ENCODE assay signal across 8 mouse cellular contexts in the genomic region with DNA sequence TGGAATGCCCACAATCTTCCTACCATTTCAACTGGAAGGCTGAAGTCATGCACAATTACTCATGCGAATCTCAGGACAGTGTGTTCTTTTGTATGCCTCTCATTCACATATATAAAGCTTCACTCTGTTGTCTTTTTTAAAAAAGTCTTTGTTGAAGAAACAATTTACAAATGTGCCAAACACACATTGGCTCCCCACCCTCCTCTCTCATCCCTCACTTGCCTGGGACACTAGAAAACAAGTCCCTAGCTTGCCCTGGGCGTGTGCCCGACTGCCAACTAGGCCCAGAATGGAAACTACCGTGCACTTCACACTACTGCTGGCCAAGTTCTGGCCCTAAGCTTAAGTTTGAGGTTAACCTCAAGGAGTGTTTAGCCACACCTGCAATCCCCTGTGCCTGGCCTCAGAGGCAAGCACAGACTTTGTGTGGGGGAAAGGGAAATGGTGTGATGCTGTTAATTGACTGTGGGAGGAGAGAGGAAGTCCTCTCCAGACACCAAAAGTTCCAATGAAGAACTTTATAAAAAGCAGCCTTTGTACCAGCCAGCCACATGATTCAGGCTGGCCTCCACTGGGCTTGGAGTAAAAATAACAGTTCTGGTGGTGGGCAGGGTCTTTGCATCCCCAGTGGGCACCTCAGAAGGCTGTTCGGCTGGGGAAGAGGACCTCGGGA.
DNase-seq lines count a peak whose midpoint lies in the region; ATAC-seq and TF ChIP-seq lines count a peak whose summit lies in the region.

No protein-coding gene starts in this region.

- peak overlapping the region; percentile 77 for H3K4me2 ChIP-seq in liver, embryonic 13.5 days
- H3K4me2 ChIP-seq in hindbrain, embryonic 13.5 days: no peak overlapping the region

- H3K27me3 ChIP-seq in heart, embryonic 10.5 days (ENCODE audit: insufficient read depth, poor library complexity, severe bottlenecking): no peaks in the 10 kb centered on the region
- no peaks in the 10 kb centered on the region for H3K27me3 ChIP-seq in kidney, adult 2 months (replicated peaks; ENCODE audit: control insufficient read depth, insufficient read depth, low read length)
- no peaks in the 10 kb centered on the region for H3K27me3 ChIP-seq in liver, embryonic 13.5 days
- no peaks in the 10 kb centered on the region for H3K27me3 ChIP-seq in hindbrain, embryonic 13.5 days

- peak overlapping the region; percentile 81 for H3K27ac ChIP-seq in heart, embryonic 10.5 days
- H3K27ac ChIP-seq in bone marrow macrophage, adult 2 months (ENCODE audit: insufficient read depth, low read depth, low read length): peak overlapping the region; percentile 12
- H3K27ac ChIP-seq in kidney, adult 2 months (ENCODE audit: insufficient read depth, low read depth, low read length): peak overlapping the region; percentile 96
- H3K27ac ChIP-seq in liver, embryonic 13.5 days: peak overlapping the region; percentile 99
- no peak overlapping the region for H3K27ac ChIP-seq in hindbrain, embryonic 13.5 days

- peak overlapping the region; percentile 82 for H3K9ac ChIP-seq in liver, embryonic 13.5 days
- no peak overlapping the region for H3K9ac ChIP-seq in hindbrain, embryonic 13.5 days

- no peaks in the 10 kb centered on the region for H3K9me3 ChIP-seq in heart, embryonic 10.5 days
- H3K9me3 ChIP-seq in liver, embryonic 13.5 days (replicated peaks): no peaks in the 10 kb centered on the region
- H3K9me3 ChIP-seq in hindbrain, embryonic 13.5 days: no peaks in the 10 kb centered on the region

- no peak for TF ChIP-seq CTCF in bone marrow macrophage, adult 2 months (IDR thresholded peaks at IDR 0.05; ENCODE audit: low read depth, low read length)
- no peak for TF ChIP-seq CTCF in kidney, adult 2 months (conservative IDR thresholded peaks at IDR 0.05; ENCODE audit: insufficient read depth, insufficient read length, low read depth, low read length)

- peaks cover 29% of the 10 kb centered on the region for H3K4me1 ChIP-seq in heart, embryonic 10.5 days
- H3K4me1 ChIP-seq in bone marrow macrophage, adult 2 months (ENCODE audit: control insufficient read depth, insufficient read depth, low read length): peaks cover 17% of the 10 kb centered on the region
- H3K4me1 ChIP-seq in kidney, adult 2 months (ENCODE audit: control insufficient read depth, insufficient read depth, low read length): peaks cover 26% of the 10 kb centered on the region
- peaks cover 99% of the 10 kb centered on the region for H3K4me1 ChIP-seq in liver, embryonic 13.5 days (replicated peaks)
- peaks cover 10% of the 10 kb centered on the region for H3K4me1 ChIP-seq in hindbrain, embryonic 13.5 days (replicated peaks)

- no peaks in the 10 kb centered on the region for H3K36me3 ChIP-seq in heart, embryonic 10.5 days
- no peaks in the 10 kb centered on the region for H3K36me3 ChIP-seq in kidney, adult 2 months (ENCODE audit: control insufficient read depth, insufficient read depth, low read length)
- no peaks in the 10 kb centered on the region for H3K36me3 ChIP-seq in liver, embryonic 13.5 days
- no peaks in the 10 kb centered on the region for H3K36me3 ChIP-seq in hindbrain, embryonic 13.5 days

- 58% methylated on average over 6 of the region's 6 CpGs for WGBS in heart, embryonic 10.5 days
- WGBS in kidney, adult 2 months: 37% methylated on average over 6 of the region's 6 CpGs
- 26% methylated on average over 6 of the region's 6 CpGs for WGBS in liver, embryonic 13.5 days (ENCODE audit: insufficient replicate concordance)
- WGBS in hindbrain, embryonic 13.5 days: 71% methylated on average over 6 of the region's 6 CpGs

- ATAC-seq in liver, embryonic 13.5 days (ENCODE audit: low read depth): no peak
- no peak for ATAC-seq in hindbrain, embryonic 13.5 days (ENCODE audit: low FRiP score)

- TF ChIP-seq POLR2A in bone marrow macrophage, adult 2 months (IDR thresholded peaks at IDR 0.05; ENCODE audit: borderline replicate concordance, low read depth, low read length): no peak
- TF ChIP-seq POLR2A in kidney, adult 2 months (IDR thresholded peaks at IDR 0.05; ENCODE audit: low read depth, low read length): no peak

- DNase-seq in heart, embryonic 10.5 days (ENCODE audit: low spot score): no peak
- DNase-seq in heart, postnatal 14 days: no peak
- DNase-seq in kidney, adult 2 months: peak; percentile 78
- no peak for DNase-seq in liver, embryonic 13.5 days
- DNase-seq in spleen, postnatal 36 days (ENCODE audit: low spot score in 2 of 2): peak; percentile 78 to 79
- no peak for DNase-seq in cerebellum, postnatal 36 days

- intact Hi-C loops in heart, postnatal 14 days (cut with DNase I): no loop called here

- no peak overlapping the region; the same call in 1 of the 2 replicates for H3K4me3 ChIP-seq in heart, embryonic 10.5 days
- H3K4me3 ChIP-seq in bone marrow macrophage, adult 2 months (ENCODE audit: insufficient read depth, low read length): no peak overlapping the region
- no peak overlapping the region for H3K4me3 ChIP-seq in kidney, adult 2 months (ENCODE audit: insufficient read depth, low read depth, low read length)
- H3K4me3 ChIP-seq in liver, embryonic 13.5 days (replicated peaks): peak overlapping the region; percentile 53
- H3K4me3 ChIP-seq in hindbrain, embryonic 13.5 days: no peak overlapping the region

Comparison
In these comparisons a context has a peak if more than half of its experiments do, and no peak if none do; other contexts are left out.
1. DNase-seq: peak in kidney, adult 2 months (single experiment) and spleen, postnatal 36 days (2 of 2); none in heart, embryonic 10.5 days (single experiment), heart, postnatal 14 days (0 of 2), liver, embryonic 13.5 days (single experiment) and cerebellum, postnatal 36 days (0 of 2).